Mouse (Mus musculus): Measurements from ENCODE around the gene Cabp1. TPM values are rescaled to one million over a fixed set of nuclear protein-coding genes. Genes with fewer than 3 reads are reported as not detected.

Cabp1 gene
- total and polyA plus RNA-seq, 3 experiments, result 0.27 TPM; not detected in 2

- TF ChIP-seq POLR2AphosphoS5 (IDR thresholded peaks at IDR 0.05; ENCODE audit: insufficient replicate concordance, low read depth, low read length), result no peak
- Histone ChIP-seq H3K27me3 (ENCODE audit: insufficient read depth, low read length) (no peaks in the 10 kb centered on the region), H3K36me3 (replicated peaks) (peaks cover 92% of the 10 kb centered on the region), H3K4me3 (ENCODE audit: low read depth, low read length) (no peak overlapping the region), H3K9me3 (replicated peaks) (no peaks in the 10 kb centered on the region), H3K4me1 (ENCODE audit: insufficient read depth, low read depth, low read length) (peaks cover 18% of the 10 kb centered on the region)
- DNase-seq (ENCODE audit: low spot score) (no peak), ATAC-seq (ENCODE audit: extremely low read depth, insufficient number of reproducible peaks, low FRiP score, poor library complexity, severe bottlenecking) (no peak)
Observed at GRCm38 (mm10) chr5:115127421-115128179, 66.6 kb downstream of the Cabp1 start.

- no peak for TF ChIP-seq TAL1 (conservative IDR thresholded peaks at IDR 0.05; ENCODE audit: low read depth, low read length)
- TF ChIP-seq GATA1 (IDR thresholded peaks at IDR 0.05; ENCODE audit: borderline replicate concordance, low read length), result no peak
- no peak for TF ChIP-seq GATA2 (IDR thresholded peaks at IDR 0.05; ENCODE audit: borderline replicate concordance, low read depth, low read length)
- TF ChIP-seq POLR2AphosphoS5 (IDR thresholded peaks at IDR 0.05; ENCODE audit: insufficient replicate concordance, low read depth, low read length), result no peak
- no peak for TF ChIP-seq CTCF (IDR thresholded peaks at IDR 0.05; ENCODE audit: low read depth, low read length)
- Histone ChIP-seq H3K4me3 (ENCODE audit: low read depth, low read length) (no peak overlapping the region), H3K36me3 (replicated peaks) (peaks cover 93% of the 10 kb centered on the region), H3K27me3 (ENCODE audit: insufficient read depth, low read length) (no peaks in the 10 kb centered on the region), H3K9me3 (replicated peaks) (no peaks in the 10 kb centered on the region), H3K4me1 (ENCODE audit: insufficient read depth, low read depth, low read length) (peaks cover 21% of the 10 kb centered on the region)
- DNase-seq (ENCODE audit: low spot score), result no peak
- peak; percentile 56 for ATAC-seq (ENCODE audit: extremely low read depth, insufficient number of reproducible peaks, low FRiP score, poor library complexity, severe bottlenecking)
Observed at GRCm38 (mm10) chr5:115126578-115127312, 67.4 kb downstream of the Cabp1 start.

- TF ChIP-seq CTCF (IDR thresholded peaks at IDR 0.05; ENCODE audit: low read depth, low read length) (peak; percentile 91), GATA2 (IDR thresholded peaks at IDR 0.05; ENCODE audit: borderline replicate concordance, low read depth, low read length) (no peak)
Observed at GRCm38 (mm10) chr5:115125211-115125871, 68.8 kb downstream of the Cabp1 start.

GRCm38 (mm10) chr5:115124690-115125089 lies 69.5 kb downstream of the Cabp1 start:
- H3K4me3 ChIP-seq (ENCODE audit: low read depth, low read length), result no peak overlapping the region
- no peak for TF ChIP-seq GATA2 (IDR thresholded peaks at IDR 0.05; ENCODE audit: borderline replicate concordance, low read depth, low read length)
- TF ChIP-seq POLR2AphosphoS5 (IDR thresholded peaks at IDR 0.05; ENCODE audit: insufficient replicate concordance, low read depth, low read length), result no peak
- TF ChIP-seq GATA1 (IDR thresholded peaks at IDR 0.05; ENCODE audit: borderline replicate concordance, low read length), result no peak
- TF ChIP-seq CTCF (IDR thresholded peaks at IDR 0.05; ENCODE audit: low read depth, low read length), result no peak
- TF ChIP-seq TAL1 (conservative IDR thresholded peaks at IDR 0.05; ENCODE audit: low read depth, low read length), result no peak
- H3K4me1 ChIP-seq (ENCODE audit: insufficient read depth, low read depth, low read length), result peaks cover 21% of the 10 kb centered on the region
- H3K36me3 ChIP-seq (replicated peaks), result peaks cover 77% of the 10 kb centered on the region
- no peaks in the 10 kb centered on the region for H3K9me3 ChIP-seq (replicated peaks)
- ATAC-seq (ENCODE audit: extremely low read depth, insufficient number of reproducible peaks, low FRiP score, poor library complexity, severe bottlenecking), result no peak
- no peak for DNase-seq (ENCODE audit: low spot score)
- no peaks in the 10 kb centered on the region for H3K27me3 ChIP-seq (ENCODE audit: insufficient read depth, low read length)

More at GRCm38 (mm10) chr5:115125211-115125871, 68.8 kb downstream of the Cabp1 start:
- no peak overlapping the region for H3K4me3 ChIP-seq (ENCODE audit: low read depth, low read length)
- H3K4me1 ChIP-seq (ENCODE audit: insufficient read depth, low read depth, low read length), result peaks cover 21% of the 10 kb centered on the region
- ATAC-seq (ENCODE audit: extremely low read depth, insufficient number of reproducible peaks, low FRiP score, poor library complexity, severe bottlenecking), result peak; percentile 54; the same call in 1 of the 2 replicates
- no peaks in the 10 kb centered on the region for H3K27me3 ChIP-seq (ENCODE audit: insufficient read depth, low read length)
- peak; percentile 87 for DNase-seq (ENCODE audit: low spot score)
- peaks cover 82% of the 10 kb centered on the region for H3K36me3 ChIP-seq (replicated peaks)
- no peaks in the 10 kb centered on the region for H3K9me3 ChIP-seq (replicated peaks)

- H3K9me3 ChIP-seq (replicated peaks), result peaks cover 3% of the 10 kb centered on the region; the same call in 1 of the 2 replicates
- DNase-seq (ENCODE audit: low spot score) (no peak), ATAC-seq (ENCODE audit: extremely low read depth, insufficient number of reproducible peaks, low FRiP score, poor library complexity, severe bottlenecking) (no peak)
- peaks cover 27% of the 10 kb centered on the region for H3K4me1 ChIP-seq (ENCODE audit: insufficient read depth, low read depth, low read length)
- TF ChIP-seq GATA2 (IDR thresholded peaks at IDR 0.05; ENCODE audit: borderline replicate concordance, low read depth, low read length) (no peak), POLR2AphosphoS5 (IDR thresholded peaks at IDR 0.05; ENCODE audit: insufficient replicate concordance, low read depth, low read length) (no peak), CTCF (IDR thresholded peaks at IDR 0.05; ENCODE audit: low read depth, low read length) (no peak), GATA1 (IDR thresholded peaks at IDR 0.05; ENCODE audit: borderline replicate concordance, low read length) (no peak), TAL1 (conservative IDR thresholded peaks at IDR 0.05; ENCODE audit: low read depth, low read length) (no peak)
- H3K27me3 ChIP-seq (ENCODE audit: insufficient read depth, low read length), result no peaks in the 10 kb centered on the region
- no peak overlapping the region for H3K4me3 ChIP-seq (ENCODE audit: low read depth, low read length)
- peaks cover 61% of the 10 kb centered on the region for H3K36me3 ChIP-seq (replicated peaks)
Observed at GRCm38 (mm10) chr5:115120978-115121377, 73.2 kb downstream of the Cabp1 start.

- ATAC-seq (ENCODE audit: extremely low read depth, insufficient number of reproducible peaks, low FRiP score, poor library complexity, severe bottlenecking) (peak; percentile 85), DNase-seq (ENCODE audit: low spot score) (peak; percentile 99)
- TF ChIP-seq POLR2AphosphoS5 (IDR thresholded peaks at IDR 0.05; ENCODE audit: insufficient replicate concordance, low read depth, low read length), result no peak
- TF ChIP-seq CTCF (IDR thresholded peaks at IDR 0.05; ENCODE audit: low read depth, low read length), result no peak
- no peak for TF ChIP-seq GATA1 (IDR thresholded peaks at IDR 0.05; ENCODE audit: borderline replicate concordance, low read length)
- no peak for TF ChIP-seq TAL1 (conservative IDR thresholded peaks at IDR 0.05; ENCODE audit: low read depth, low read length)
- no peak for TF ChIP-seq GATA2 (IDR thresholded peaks at IDR 0.05; ENCODE audit: borderline replicate concordance, low read depth, low read length)
- peaks cover 58% of the 10 kb centered on the region for H3K36me3 ChIP-seq (replicated peaks)
- no peaks in the 10 kb centered on the region for H3K27me3 ChIP-seq (ENCODE audit: insufficient read depth, low read length)
- peaks cover 19% of the 10 kb centered on the region for H3K4me1 ChIP-seq (ENCODE audit: insufficient read depth, low read depth, low read length)
- peaks cover 3% of the 10 kb centered on the region; the same call in 1 of the 2 replicates for H3K9me3 ChIP-seq (replicated peaks)
- H3K4me3 ChIP-seq (ENCODE audit: low read depth, low read length), result peak within 1 kb of the TSS; percentile 78
Observed at GRCm38 (mm10) chr5:115118961-115119570, 75.1 kb downstream of the Cabp1 start, which contains the start of gene Acads. Gene Acads (minus strand): TSS chr5:115119346.
